Mouse (Mus musculus) regulatory T cell (primary cell): ENCODE data around the gene Ap4m1.
"Not testable (repeated sequence)": the region's sequence is repeated elsewhere in the genome, so short reads cannot be mapped to it uniquely, and the experiment has no call there.

Source experiments
- in situ Hi-C: fragments of 300-600 bp; cut with MboI, MseI; formaldehyde crosslinking; loops from one replicate; pipeline ENCODE4 v1.15.1; 2025; ENCODE audit warnings: high pct_unique_total_duplicates

The Ap4m1 gene

DNA sequence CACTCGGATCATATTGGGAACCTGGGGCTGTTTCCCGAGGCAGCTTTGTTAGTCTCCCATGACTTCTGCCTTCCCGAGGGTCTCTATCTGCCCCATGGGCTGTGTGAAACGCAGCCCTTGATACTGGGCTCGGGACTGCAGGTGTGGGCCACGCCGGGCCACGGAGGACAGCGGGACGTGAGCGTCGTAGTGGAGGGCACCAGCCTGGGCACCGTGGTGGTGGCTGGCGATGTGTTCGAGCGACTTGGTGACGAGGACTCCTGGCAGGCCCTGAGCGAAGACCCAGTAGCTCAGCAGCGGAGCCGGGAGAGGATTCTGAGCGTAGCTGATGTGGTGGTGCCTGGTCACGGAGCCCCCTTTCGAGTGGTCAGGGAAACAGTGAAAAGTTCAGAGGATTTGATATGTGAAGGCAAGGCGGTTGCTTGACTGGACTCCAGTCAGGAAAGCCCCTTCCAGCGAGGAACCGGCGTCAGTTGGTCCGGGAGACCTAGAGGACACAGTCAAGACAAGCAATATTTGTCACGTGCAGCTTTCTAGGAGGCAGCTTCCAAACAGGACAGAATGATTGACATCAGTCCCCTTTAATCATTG is 23.0 kb downstream of the Ap4m1 start:
- in situ Hi-C loops = no loop called here

DNA sequence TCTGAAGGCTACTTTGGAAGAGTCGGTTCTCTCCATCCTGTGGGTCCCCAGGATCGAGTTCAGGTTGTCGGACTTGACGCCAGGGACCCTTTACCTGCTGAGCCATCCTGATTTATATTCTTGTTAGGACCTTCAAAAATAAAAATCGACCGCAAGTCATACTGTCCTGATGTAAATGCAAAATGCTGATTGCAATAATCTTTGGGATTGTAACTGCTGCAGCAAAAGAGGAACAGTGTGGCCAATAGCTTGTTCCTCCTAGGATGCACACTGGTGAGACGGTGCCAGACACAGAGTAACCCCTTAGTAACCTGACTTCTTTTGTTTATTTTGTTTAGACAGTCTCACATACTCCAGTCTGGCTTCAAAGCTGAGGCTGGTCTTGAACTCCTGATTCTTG is 23.7 kb downstream of the Ap4m1 start:
- in situ Hi-C loops = no loop called here

GRCm38 (mm10) chr5:138199576-138199975 is 27.8 kb downstream of the Ap4m1 start:
- in situ Hi-C loops = no loop called here

DNA sequence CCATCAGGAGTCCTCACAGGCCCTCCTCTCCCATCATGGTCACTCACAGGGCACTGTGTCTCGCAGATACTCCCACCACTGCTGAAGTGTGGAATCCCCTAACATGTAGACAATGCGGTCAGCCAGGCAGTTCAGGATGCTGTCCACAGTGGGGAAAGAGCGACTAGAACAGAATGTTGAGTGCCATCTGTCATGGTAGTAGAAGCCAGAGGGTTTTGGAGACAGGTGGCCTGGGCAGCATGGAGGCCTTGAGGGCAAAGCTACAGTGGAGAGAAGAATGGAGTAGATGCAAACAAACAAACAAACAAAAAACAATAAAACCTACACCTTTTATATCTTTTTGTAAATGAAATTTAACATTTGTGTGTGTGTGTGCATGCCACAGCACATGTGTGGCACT is 30.3 kb downstream of the Ap4m1 start:
- in situ Hi-C loops = loop anchor here (10.0 kb wide), 1 partner anchor 423 kb away; the partner anchor contains the start of gene A430033K04Rik

DNA sequence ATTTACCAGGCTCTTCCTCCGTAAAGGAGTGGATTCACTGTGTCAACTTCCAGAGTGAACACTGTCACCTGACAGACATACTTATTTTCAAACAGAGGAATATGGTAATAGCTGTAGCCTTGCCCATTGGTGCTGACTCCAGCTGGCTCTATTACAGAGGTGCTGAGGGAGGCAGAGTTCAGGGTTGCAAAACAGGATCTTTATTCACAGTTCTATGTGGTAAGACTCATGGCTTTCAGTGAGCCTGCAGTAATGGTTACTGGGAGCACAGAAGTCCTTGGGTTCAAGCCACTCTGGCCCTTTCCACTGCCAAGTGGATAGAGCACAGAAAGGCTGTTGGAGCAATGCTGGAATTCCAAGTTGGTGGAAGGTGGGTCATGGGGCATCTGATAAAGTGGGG is 35.5 kb downstream of the Ap4m1 start:
- in situ Hi-C loops = loop anchor here (10.0 kb wide), 1 partner anchor 418 kb away; the partner anchor contains the start of gene A430033K04Rik

GRCm38 (mm10) chr5:138207873-138208272 is 36.1 kb downstream of the Ap4m1 start:
- in situ Hi-C loops = loop anchor here (10.0 kb wide), 1 partner anchor 417 kb away; the partner anchor contains the start of gene A430033K04Rik

GRCm38 (mm10) chr5:138216632-138217031 is 44.8 kb downstream of the Ap4m1 start:
- in situ Hi-C loops = not testable (repeated sequence)

GRCm38 (mm10) chr5:138219864-138220263 is 48.1 kb downstream of the Ap4m1 start:
- in situ Hi-C loops = no loop called here

DNA sequence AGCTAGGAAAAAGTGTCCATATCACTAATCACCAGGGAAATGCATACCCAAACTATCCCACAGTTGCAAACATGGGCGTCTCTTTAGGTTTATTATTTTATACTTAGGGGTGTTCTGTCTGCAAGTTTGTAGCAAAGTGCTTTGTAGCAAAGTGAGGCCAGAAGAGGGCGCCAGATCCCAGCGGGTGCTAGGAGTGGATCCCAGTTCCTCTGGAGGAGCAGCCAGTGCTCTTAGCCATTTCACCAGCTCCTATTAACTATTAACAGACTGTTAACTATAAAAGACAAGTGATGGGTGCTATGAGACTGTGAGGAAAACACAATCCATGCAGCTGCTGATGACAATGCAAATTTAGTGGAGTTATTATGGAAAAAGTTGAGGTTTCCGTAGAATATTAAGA is 50.3 kb downstream of the Ap4m1 start:
- in situ Hi-C loops = no loop called here

- in situ Hi-C loops = no loop called here
Measured at GRCm38 (mm10) chr5:138223287-138223686, 51.5 kb downstream of the Ap4m1 start.

- in situ Hi-C loops = no loop called here
Measured at GRCm38 (mm10) chr5:138225700-138226099, 53.9 kb downstream of the Ap4m1 start, which contains the start of gene Nxpe5. TSS of gene Nxpe5 (plus strand) at chr5:138225898.

GRCm38 (mm10) chr5:138226491-138226890 is 54.7 kb downstream of the Ap4m1 start:
- in situ Hi-C loops = no loop called here

DNA sequence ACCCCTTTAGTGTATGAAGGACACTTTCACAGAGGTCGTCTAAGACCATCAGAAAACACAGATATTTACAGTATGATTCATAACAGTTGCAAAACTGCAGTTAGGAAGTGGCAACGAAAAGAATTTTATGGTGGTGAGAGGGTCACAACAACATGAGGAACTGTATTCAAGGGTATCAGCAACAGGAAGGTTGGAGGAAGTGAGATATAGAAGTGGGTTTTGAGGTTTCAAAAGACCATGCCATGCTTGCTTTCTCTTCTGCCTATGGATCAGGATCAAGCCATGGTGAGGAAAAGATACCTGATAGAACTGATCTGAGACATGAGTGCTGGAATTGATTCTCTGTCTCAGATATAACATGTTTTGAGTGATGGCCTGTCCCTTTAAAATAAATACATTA is 55.6 kb downstream of the Ap4m1 start:
- in situ Hi-C loops = no loop called here

GRCm38 (mm10) chr5:138228026-138228425 is 56.2 kb downstream of the Ap4m1 start:
- in situ Hi-C loops = no loop called here

GRCm38 (mm10) chr5:138229511-138229910 is 57.7 kb downstream of the Ap4m1 start:
- in situ Hi-C loops = no loop called here
